Mouse (Mus musculus): ENCODE data around the gene Fbxw22.
"Not testable (repeated sequence)": the region's sequence is repeated elsewhere in the genome, so short reads cannot be mapped to it uniquely, and the experiment has no call there.

Gene Fbxw22

GRCm38 (mm10) chr9:109404196-109404595, at the start of gene Fbxw22:
TSS of gene Fbxw22 (minus strand) at chr9:109404296.
- in situ Hi-C loops (cut with MboI, MseI), result not testable (repeated sequence)

DNA sequence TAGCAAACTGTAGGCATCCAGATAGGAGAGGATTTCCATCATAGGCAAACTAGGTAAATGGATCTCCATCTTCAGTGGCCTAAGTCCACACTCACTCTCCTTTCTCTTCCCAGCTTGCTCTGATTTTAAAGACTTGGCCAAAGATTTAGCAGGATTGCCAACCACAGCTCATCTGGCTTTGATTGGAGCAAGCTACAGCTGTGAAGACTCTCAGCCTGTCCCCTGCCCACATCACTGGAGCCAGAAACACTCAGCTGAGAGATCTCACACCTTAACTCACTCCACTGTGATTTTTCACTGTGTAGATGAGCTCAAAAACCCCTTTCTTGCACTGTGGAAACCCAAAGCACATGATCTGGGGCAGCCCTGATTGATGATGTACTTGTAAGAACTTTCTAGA, 44.9 kb upstream of the Fbxw22 start, which contains the start of gene Fbxw16:
Fbxw16 (minus strand) TSS at position 101 of the 400 bp plus-strand sequence.
- in situ Hi-C loops (cut with MboI, MseI), result no loop called here

GRCm38 (mm10) chr9:109432956-109433355, 28.9 kb upstream of the Fbxw22 start:
- in situ Hi-C loops (cut with MboI, MseI), result no loop called here

DNA sequence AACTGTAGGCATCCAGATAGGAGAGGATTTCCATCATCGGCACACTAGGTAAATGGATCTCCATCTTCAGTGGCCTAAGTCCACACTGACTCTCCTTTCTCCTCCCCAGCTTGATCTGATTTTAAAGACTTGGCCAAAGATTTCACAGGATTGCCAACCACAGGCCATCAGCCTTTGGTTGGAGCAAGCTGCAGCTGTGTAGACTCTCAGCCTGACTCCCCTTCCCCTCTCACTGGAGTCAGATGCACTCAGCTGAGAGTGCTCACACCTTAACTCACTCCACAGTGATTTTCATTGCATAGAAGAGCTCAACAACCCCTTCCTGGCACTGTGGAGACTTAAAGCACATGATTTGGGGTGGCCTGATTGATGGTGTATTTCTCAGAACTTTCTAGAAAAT, 64.5 kb downstream of the Fbxw22 start, which contains the start of gene Fbxw28:
Fbxw28 (minus strand) TSS at position 101 of the 400 bp plus-strand sequence.
- in situ Hi-C loops (cut with MboI, MseI), result not testable (repeated sequence)
